Mouse (Mus musculus) embryonic facial prominence, embryonic 15.5 days (tissue): ENCODE data around the gene Arrdc5. TPM values are rescaled to one million over a fixed set of nuclear protein-coding genes. Genes with fewer than 3 reads are reported as not detected.

ENCODE experiments used
- ATAC-seq: fragments of 200-750 bp; cut with Nextera tagmentation; 2 replicates; pipeline ENCODE4 v1.8.0; 2017; ENCODE audit warnings: low read depth, moderate TSS enrichment; ENCODE audit not compliant: insufficient number of reproducible peaks, low FRiP score, low TSS enrichment
- H3K27ac ChIP-seq: fragments of 300-500 bp; sonication (generic); replicated peaks from 2 replicates; pipeline ENCODE4 v1.5.1; 2015; ENCODE audit warnings: mild to moderate bottlenecking, inconsistent platforms
- H3K27me3 ChIP-seq: fragments of 300-500 bp; sonication (generic); 2 replicates; pipeline ENCODE4 v1.6.1; 2015; ENCODE audit warnings: inconsistent platforms
- H3K36me3 ChIP-seq: fragments of 300-500 bp; sonication (generic); 2 replicates; pipeline ENCODE4 v1.6.1; 2015; ENCODE audit warnings: mild to moderate bottlenecking, inconsistent platforms
- H3K4me1 ChIP-seq: fragments of 300-500 bp; sonication (generic); 2 replicates; pipeline ENCODE4 v1.6.1; 2015; ENCODE audit warnings: inconsistent platforms
- H3K4me2 ChIP-seq: fragments of 300-500 bp; sonication (generic); replicated peaks from 2 replicates; pipeline ENCODE4 v1.6.1; 2015; ENCODE audit warnings: mild to moderate bottlenecking, inconsistent platforms
- H3K4me3 ChIP-seq: fragments of 300-500 bp; sonication (generic); replicated peaks from 2 replicates; pipeline ENCODE4 v1.5.1; 2015; ENCODE audit warnings: mild to moderate bottlenecking, inconsistent platforms
- H3K9ac ChIP-seq: fragments of 300-500 bp; sonication (generic); 2 replicates; pipeline ENCODE4 v1.6.1; 2015; ENCODE audit warnings: inconsistent platforms
- H3K9me3 ChIP-seq: fragments of 300-500 bp; sonication (generic); replicated peaks from 2 replicates; pipeline ENCODE4 v1.6.1; 2016; ENCODE audit warnings: inconsistent platforms
- WGBS: fragments of 180-500 bp; shearing (Covaris S2); methylation state at CpG from one replicate; pipeline ENCODE4 v1.1.7; 2015; 5-methylcytosine and 5-hydroxymethylcytosine counted together
- polyA plus RNA-seq: library from polyadenylated mRNA; unstranded; fragments of >200 nt; fragmentation: Nextera tagmentation; extraction: Ambion mirVana; gene quantifications from 2 replicates; pipeline ENCODE4 v1.2.1, GENCODE M21; 2015

Gene Arrdc5
- polyA plus RNA-seq, 1 experiment from 2014 or later: not detected

DNA sequence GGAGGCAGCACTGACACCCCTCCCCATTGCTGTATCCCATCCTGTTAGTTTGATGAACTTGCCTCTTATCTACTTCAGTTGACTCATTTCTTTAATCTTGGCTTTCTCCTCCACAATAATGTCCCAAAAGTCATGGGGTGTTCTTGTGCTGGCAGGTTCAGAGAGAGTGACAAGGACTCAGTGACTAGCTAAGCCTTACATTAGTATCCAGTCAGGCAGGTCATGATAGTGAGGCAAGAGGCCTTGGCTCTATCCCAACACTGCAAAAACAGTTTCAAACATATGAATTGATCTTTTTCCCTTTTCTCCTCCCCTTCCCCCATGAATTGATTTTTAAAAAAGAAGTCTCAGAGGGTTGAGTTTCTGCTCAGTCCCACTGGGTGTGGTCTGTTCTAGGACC, 29.2 kb upstream of the Arrdc5 start:
- Histone ChIP-seq H3K4me3 (no peak overlapping the region), H3K27me3 (no peaks in the 10 kb centered on the region), H3K9me3 (no peaks in the 10 kb centered on the region), H3K36me3 (no peaks in the 10 kb centered on the region), H3K4me1 (peaks cover 64% of the 10 kb centered on the region), H3K27ac (no peak overlapping the region), H3K9ac (no peak overlapping the region), H3K4me2 (no peak overlapping the region)
- no peak for ATAC-seq

DNA sequence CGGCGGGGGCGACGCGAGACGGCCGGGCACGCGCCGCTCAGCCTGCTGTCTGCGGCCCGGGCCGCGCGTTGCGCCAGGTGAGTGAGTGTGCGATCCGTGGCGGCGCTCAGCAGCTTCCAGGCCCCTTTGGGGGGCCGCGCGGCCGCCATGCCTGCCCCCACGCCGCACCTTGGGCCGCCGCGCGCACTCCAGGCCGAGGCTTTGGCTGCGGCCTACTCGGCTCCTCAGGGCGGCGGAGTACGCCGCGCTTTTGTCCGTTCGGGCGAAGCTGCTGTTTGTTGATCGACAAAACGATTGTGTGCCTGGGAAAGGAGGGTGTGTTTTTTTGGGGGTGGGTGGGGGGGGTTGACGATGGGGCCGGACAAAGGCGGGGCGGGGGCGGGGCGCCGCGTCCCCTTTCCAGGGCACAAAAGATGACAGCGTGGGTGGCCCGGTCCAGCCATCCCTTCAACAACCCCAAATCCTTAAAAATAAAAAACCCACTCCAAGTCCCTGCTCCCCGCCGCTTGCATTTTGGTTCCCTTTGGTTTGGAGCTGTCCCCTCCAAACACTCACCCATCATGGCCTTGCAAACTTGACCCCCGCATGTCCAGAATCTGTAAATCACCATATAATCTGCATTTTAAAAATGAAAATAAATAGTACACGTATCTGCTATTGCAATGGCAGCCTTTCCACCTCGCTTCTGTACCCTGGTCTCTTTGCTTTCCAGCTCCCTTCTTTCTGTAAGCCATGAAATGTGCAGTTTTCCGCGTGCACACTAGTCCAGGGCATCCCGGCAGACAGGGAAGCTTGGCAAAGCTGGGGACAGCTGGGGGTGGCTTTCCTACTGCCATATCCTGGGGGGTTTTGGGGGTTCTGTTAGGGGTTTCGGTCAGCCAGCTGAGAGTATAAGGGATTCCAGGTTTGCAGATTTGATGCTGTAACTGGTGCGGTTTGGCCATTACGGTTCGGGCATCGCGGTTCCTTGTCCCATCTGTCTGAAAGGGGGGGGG, 26.4 kb upstream of the Arrdc5 start:
- 1% methylated on average over 66 of the region's 67 CpGs for WGBS
- Histone ChIP-seq H3K4me3 (peak overlapping the region; percentile 91), H3K9ac (peak overlapping the region; percentile 87), H3K4me2 (peak overlapping the region; percentile 81), H3K27me3 (no peaks in the 10 kb centered on the region), H3K36me3 (peaks cover 11% of the 10 kb centered on the region), H3K27ac (peak overlapping the region; percentile 97), H3K9me3 (no peaks in the 10 kb centered on the region), H3K4me1 (peaks cover 49% of the 10 kb centered on the region)
- ATAC-seq: peak; percentile 26; the same call in 1 of the 2 replicates

GRCm38 (mm10) chr17:56325450-56326152, 25.5 kb upstream of the Arrdc5 start, which contains the start of gene Kdm4b:
TSS of gene Kdm4b (plus strand) at chr17:56326062.
- Histone ChIP-seq H3K4me2 (peak within 1 kb of the TSS; percentile 81), H3K4me3 (peak within 1 kb of the TSS; percentile 91), H3K9me3 (no peaks in the 10 kb centered on the region), H3K27ac (peak within 1 kb of the TSS; percentile 97), H3K4me1 (peaks cover 40% of the 10 kb centered on the region), H3K27me3 (no peaks in the 10 kb centered on the region), H3K9ac (peak within 1 kb of the TSS; percentile 87), H3K36me3 (peaks cover 17% of the 10 kb centered on the region)
- peak; percentile 99 for ATAC-seq
- under 1% methylated on average over 55 of the region's 57 CpGs for WGBS

GRCm38 (mm10) chr17:56324419-56324818, 24.3 kb upstream of the Arrdc5 start:
- no peak overlapping the region for H3K4me2 ChIP-seq
- no peaks in the 10 kb centered on the region for H3K27me3 ChIP-seq
- no peak overlapping the region for H3K9ac ChIP-seq
- H3K9me3 ChIP-seq: no peaks in the 10 kb centered on the region
- peaks cover 29% of the 10 kb centered on the region for H3K36me3 ChIP-seq
- H3K27ac ChIP-seq: 0 out of 2 replicates have a peak overlapping the region, but pooled peaks have one; percentile 92
- H3K4me3 ChIP-seq: no peak overlapping the region
- peaks cover 29% of the 10 kb centered on the region for H3K4me1 ChIP-seq
- no peak for ATAC-seq
- 60% methylated on average over 3 of the region's 3 CpGs for WGBS

DNA sequence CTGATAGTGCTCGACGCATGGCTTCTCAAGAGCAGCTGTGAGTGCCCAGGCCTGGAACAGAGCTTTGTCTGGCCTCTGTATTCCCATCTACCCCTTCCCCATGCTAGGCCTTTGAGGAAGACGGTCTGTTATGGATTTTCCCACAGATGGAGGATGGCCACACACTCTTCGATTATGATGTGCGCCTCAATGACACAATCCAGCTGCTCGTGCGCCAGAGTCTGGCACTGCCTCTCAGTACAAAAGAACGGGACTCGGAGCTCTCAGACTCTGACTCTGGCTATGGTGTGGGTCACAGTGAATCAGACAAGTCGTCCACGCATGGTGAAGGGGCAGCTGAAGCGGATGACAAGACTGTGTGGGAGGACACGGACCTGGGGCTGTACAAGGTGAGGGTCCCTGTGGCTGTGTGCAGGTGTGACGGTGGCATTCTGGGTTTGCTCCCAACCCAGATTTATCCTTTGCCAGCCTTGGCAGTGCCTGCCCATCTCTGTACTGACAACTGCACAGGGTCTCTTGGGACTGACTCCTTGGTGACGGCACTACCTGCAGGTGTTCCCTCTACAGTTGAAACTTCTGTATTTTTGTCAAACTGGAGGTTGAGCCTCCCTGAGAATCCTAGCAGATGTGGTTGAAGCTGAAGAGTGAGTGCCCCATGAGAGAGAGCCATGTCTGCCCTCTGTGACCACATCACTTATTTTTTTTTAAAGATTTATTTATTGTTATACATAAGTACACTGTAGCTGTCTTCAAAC, 9.3 kb upstream of the Arrdc5 start:
- Histone ChIP-seq H3K9ac (no peak overlapping the region), H3K4me3 (no peak overlapping the region), H3K27ac (peak overlapping the region; percentile 55; the same call in 1 of the 2 replicates), H3K4me2 (no peak overlapping the region), H3K4me1 (peaks cover 43% of the 10 kb centered on the region), H3K9me3 (no peaks in the 10 kb centered on the region), H3K36me3 (peaks cover 58% of the 10 kb centered on the region), H3K27me3 (no peaks in the 10 kb centered on the region)
- ATAC-seq: no peak
- WGBS: 79% methylated on average over 15 of the region's 15 CpGs

GRCm38 (mm10) chr17:56308088-56308487, 8.0 kb upstream of the Arrdc5 start:
- Histone ChIP-seq H3K27me3 (no peaks in the 10 kb centered on the region), H3K9me3 (no peaks in the 10 kb centered on the region), H3K36me3 (peaks cover 46% of the 10 kb centered on the region), H3K4me2 (no peak overlapping the region), H3K4me3 (0 out of 2 replicates have a peak overlapping the region, but pooled peaks have one; percentile 0), H3K4me1 (peaks cover 51% of the 10 kb centered on the region), H3K27ac (peak overlapping the region; percentile 55), H3K9ac (no peak overlapping the region)
- 73% methylated on average over 6 of the region's 6 CpGs for WGBS
- ATAC-seq: 0 out of 2 replicates have a peak, but pooled peaks have one; percentile 15

- H3K4me1 ChIP-seq: peaks cover 59% of the 10 kb centered on the region
- 62% methylated on average over 8 of the region's 8 CpGs for WGBS
These were observed 5.7 kb upstream of the Arrdc5 start for GRCm38 (mm10) chr17:56305826-56306225.

GRCm38 (mm10) chr17:56305156-56305555, 5.1 kb upstream of the Arrdc5 start:
- Histone ChIP-seq H3K27ac (peak overlapping the region; percentile 51; the same call in 1 of the 2 replicates), H3K27me3 (no peaks in the 10 kb centered on the region)

More at GRCm38 (mm10) chr17:56305826-56306225, 5.7 kb upstream of the Arrdc5 start:
- peak overlapping the region; percentile 100 for H3K4me2 ChIP-seq
- peaks cover 25% of the 10 kb centered on the region for H3K36me3 ChIP-seq
- no peaks in the 10 kb centered on the region for H3K27me3 ChIP-seq
- ATAC-seq: no peak
- no peak overlapping the region for H3K9ac ChIP-seq
- H3K4me3 ChIP-seq: peak overlapping the region; percentile 77
- H3K27ac ChIP-seq: 0 out of 2 replicates have a peak overlapping the region, but pooled peaks have one; percentile 51
- no peaks in the 10 kb centered on the region for H3K9me3 ChIP-seq

GRCm38 (mm10) chr17:56304718-56305117, 4.6 kb upstream of the Arrdc5 start:
- Histone ChIP-seq H3K9me3 (no peaks in the 10 kb centered on the region), H3K9ac (peak overlapping the region; percentile 64), H3K4me2 (peak overlapping the region; percentile 100), H3K27ac (peak overlapping the region; percentile 51; the same call in 1 of the 2 replicates), H3K36me3 (peaks cover 16% of the 10 kb centered on the region; the same call in 1 of the 2 replicates), H3K27me3 (no peaks in the 10 kb centered on the region), H3K4me3 (peak overlapping the region; percentile 77), H3K4me1 (peaks cover 59% of the 10 kb centered on the region)
- ATAC-seq: no peak
- WGBS: 8% methylated on average over 11 of the region's 11 CpGs

More at GRCm38 (mm10) chr17:56305156-56305555, 5.1 kb upstream of the Arrdc5 start:
- peak overlapping the region; percentile 100 for H3K4me2 ChIP-seq
- H3K36me3 ChIP-seq: peaks cover 18% of the 10 kb centered on the region
- H3K9me3 ChIP-seq: no peaks in the 10 kb centered on the region
- H3K9ac ChIP-seq: peak overlapping the region; percentile 64
- 17% methylated on average over 9 of the region's 9 CpGs for WGBS
- peaks cover 59% of the 10 kb centered on the region for H3K4me1 ChIP-seq
- H3K4me3 ChIP-seq: peak overlapping the region; percentile 77
- no peak for ATAC-seq

DNA sequence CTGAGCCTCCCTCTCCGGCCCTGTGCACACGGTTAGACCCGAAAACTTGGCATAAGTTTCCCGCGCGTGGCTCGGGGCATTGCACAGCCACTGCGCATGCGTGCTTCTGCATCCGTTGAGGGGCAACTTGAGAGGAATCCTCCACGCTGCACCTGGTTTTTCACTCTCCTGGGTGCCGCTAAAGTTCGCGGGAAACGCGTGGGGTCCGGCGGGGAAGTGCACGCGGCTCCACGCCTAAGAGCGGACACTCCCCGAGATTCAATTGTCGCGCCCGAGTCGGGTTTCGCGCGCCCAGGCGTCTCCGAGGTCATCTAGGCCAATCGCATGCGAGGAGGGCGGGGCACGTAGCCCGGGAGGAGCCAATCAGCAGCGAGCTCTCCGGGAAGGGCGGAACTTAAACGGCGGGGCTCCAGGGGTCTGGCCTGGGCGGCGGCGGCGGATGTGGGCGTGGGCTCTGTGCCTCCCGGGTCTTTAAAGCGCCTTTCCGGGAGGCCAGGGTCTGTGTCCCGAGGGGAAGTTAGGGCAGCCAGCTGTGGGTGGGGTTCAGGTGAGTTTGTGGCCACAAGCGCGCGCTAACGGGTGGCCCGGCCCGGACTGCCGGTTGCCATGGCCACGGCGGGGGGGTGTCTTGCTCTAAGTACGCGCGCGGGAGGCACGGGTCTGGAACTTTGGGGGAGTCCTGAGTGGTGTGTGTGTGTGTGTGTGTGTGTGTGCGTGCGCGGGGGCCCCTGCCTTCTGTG, 3.9 kb upstream of the Arrdc5 start:
- peaks cover 59% of the 10 kb centered on the region for H3K4me1 ChIP-seq

More for the DNA sequence above, 3.9 kb upstream of the Arrdc5 start:
- no peaks in the 10 kb centered on the region for H3K27me3 ChIP-seq
- peak; percentile 94 for ATAC-seq
- H3K4me3 ChIP-seq: peak overlapping the region; percentile 77
- peak overlapping the region; percentile 100 for H3K4me2 ChIP-seq
- H3K9me3 ChIP-seq: no peaks in the 10 kb centered on the region
- peak overlapping the region; percentile 89 for H3K27ac ChIP-seq
- H3K9ac ChIP-seq: peak overlapping the region; percentile 64
- H3K36me3 ChIP-seq: peaks cover 11% of the 10 kb centered on the region; the same call in 1 of the 2 replicates
- under 1% methylated on average over 68 of the region's 68 CpGs for WGBS
